Mouse (Mus musculus): ENCODE measurements around the gene Vgll4. TPM values are rescaled to one million over a fixed set of nuclear protein-coding genes. Genes with fewer than 3 reads are reported as not detected.

Gene Vgll4
- total RNA-seq, 1 experiment from 2014 or later = 82.9 TPM

- ATAC-seq (ENCODE audit: extremely low read depth, insufficient number of reproducible peaks, low FRiP score, poor library complexity, severe bottlenecking) = no peak
Observed at GRCm38 (mm10) chr6:114925196-114925595, 44.6 kb downstream of the Vgll4 start.

- peak; percentile 53; the same call in 1 of the 2 replicates for ATAC-seq (ENCODE audit: extremely low read depth, insufficient number of reproducible peaks, low FRiP score, poor library complexity, severe bottlenecking)
Observed at GRCm38 (mm10) chr6:114922355-114923096, 47.3 kb downstream of the Vgll4 start.

DNA sequence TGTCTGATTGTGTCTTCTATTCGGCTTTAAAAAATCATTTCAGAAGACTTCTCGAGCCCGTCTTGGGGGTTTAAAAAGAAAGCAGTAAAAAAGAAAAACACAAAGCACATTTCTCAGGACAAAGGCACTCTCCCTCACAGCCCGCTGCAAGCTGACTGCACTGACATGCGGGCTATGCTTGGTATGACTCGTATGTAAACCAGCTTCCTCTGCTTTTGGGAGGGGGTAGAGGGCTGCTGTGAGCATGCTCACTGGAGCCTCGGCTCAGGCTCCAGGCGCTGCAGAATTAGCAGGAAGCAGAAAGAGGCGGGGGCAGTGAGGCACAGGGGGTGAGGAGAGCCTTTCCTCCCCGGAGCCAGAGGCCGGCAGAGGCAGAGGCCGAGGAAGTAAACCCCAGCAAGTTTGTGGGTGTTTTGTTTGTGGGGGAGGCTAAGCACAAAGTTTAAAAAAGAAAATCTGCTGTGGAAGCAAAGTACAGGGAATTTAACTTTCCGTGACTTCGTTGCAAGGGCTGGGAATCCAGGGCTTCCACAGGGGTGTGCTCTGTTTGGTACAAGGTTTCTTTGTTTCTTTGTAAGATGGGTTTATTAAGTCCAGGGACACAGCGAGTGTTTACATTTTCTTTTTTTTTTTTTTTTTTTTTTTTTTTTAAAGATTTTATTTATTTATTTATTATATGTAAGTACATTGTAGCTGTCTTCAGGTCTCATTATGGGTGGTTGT lies 48.0 kb downstream of the Vgll4 start:
- peak; percentile 83 for ATAC-seq (ENCODE audit: extremely low read depth, insufficient number of reproducible peaks, low FRiP score, poor library complexity, severe bottlenecking)

DNA sequence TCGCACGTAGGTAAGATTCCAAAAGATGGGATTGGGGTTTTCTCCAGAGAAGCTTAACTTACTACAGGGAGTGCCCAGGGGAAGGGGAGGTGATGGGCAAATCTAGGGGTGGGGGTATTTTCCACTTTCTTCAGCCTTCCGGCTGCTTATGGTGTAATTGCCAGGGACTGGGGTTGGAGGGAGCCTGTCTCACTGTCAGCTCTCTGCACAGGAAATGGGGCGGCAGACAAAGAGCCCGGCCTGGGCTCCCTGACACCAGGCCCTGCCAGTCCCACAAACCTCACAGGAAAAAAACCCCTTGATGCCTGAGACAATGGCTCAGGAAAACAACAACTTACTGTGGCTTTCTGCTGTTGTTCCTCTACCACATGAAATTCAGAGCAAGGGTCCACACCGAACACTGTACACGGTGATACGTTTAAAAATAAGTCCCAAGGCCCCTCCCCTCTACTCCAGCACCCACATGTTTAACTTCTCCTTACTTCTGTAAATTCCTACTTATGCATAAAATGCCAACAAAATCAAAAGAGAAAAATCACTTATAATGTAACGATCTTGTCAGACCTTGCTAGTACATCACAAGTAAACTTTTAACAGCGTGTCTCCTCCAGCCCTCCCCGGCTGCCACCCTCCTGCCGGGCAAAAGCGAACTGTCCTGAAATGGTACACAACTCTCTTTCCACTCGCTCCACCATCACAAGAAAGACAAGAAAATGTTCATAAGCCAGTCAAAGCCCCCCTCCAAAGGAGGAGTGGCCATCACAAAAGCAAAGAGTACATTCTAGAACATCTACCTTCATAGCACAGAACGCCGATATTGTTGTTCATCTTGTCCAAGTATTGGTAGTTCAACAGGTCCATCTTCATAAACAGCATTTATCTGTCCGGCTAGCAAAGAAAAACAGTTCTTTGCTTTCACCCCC lies 49.0 kb downstream of the Vgll4 start:
- ATAC-seq (ENCODE audit: extremely low read depth, insufficient number of reproducible peaks, low FRiP score, poor library complexity, severe bottlenecking) = no peak

- ATAC-seq (ENCODE audit: extremely low read depth, insufficient number of reproducible peaks, low FRiP score, poor library complexity, severe bottlenecking) = no peak
Observed at GRCm38 (mm10) chr6:114919670-114920313, 50.0 kb downstream of the Vgll4 start.

DNA sequence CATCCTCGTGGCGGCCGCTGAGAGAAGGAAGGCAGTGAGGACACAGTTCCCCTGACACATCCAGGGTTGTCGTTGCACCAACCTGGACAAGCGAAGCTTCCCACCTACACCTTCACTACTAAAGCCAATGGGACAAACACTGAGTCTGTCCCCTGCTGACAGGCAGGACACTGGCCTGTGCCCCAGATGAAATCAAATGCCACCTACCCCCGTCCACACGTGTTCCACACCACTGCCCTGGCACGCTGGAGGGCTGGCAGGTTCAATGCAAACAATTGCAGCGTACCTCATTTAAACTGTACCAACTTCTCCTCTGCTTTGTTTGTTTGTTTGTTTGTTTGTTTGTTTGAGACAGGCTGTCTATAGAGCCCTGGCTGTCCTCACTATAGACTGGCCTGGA lies 50.8 kb downstream of the Vgll4 start:
- no peak for ATAC-seq (ENCODE audit: extremely low read depth, insufficient number of reproducible peaks, low FRiP score, poor library complexity, severe bottlenecking)

DNA sequence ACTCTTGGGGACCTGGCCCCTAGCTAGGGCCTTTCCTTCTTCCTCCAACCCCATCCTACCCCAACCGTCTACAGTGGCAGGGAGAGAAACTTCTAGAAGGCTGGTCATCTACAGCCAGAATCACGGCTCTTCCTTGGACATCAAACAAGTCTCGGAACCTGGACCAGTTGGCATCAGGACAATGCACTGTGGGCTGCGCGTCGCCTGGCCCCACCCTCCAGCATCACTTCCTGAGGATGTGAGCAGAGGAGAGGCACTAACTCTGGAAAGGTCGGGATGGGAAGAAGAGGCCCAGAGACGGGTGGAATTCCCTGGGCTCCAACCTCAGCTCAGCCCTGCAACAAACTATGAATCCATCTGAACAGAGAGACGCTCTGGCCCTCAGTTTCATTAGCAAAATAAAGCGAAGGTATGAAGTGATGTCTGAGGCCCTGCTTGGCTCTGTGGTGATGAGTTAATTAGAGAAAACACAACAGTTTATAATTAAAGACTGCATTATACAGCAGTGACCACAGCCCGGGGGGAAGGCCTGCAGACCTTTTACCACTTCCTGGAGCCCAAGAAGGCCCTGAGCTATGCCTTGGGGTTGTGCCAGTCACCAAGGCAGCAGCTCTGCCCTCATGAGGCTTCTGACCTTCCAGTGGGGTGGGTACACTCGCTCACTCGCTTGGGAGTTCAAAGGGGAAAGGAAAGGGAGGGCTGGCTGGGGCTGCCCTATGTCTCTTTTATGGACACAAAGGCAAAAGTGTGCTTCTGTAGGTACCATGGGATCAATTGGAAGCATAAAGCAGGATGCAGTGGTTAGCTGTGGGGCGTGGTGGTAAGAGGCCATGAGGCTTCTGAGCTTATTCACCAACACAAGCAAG lies 51.8 kb downstream of the Vgll4 start:
- no peak for ATAC-seq (ENCODE audit: extremely low read depth, insufficient number of reproducible peaks, low FRiP score, poor library complexity, severe bottlenecking)

DNA sequence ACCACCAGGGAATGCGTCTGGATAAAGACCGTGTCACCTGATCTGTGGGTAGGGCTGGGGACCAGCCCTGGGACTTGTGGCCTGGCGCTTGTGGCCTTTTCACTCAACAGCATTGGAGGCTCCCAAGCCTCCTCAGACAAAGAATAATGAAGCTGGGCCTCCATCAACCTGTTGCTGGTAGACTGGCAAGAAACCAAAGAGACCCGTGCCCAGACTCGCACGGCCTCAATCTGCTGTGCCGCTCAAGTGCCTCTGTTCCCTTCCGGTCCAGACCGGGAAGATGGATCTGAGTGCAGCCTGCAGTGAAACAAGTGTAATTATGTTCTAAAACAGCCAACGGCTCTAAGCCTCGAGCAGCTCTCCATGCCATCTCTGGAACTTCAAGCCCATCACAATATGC lies 52.7 kb downstream of the Vgll4 start:
- no peak for ATAC-seq (ENCODE audit: extremely low read depth, insufficient number of reproducible peaks, low FRiP score, poor library complexity, severe bottlenecking)

DNA sequence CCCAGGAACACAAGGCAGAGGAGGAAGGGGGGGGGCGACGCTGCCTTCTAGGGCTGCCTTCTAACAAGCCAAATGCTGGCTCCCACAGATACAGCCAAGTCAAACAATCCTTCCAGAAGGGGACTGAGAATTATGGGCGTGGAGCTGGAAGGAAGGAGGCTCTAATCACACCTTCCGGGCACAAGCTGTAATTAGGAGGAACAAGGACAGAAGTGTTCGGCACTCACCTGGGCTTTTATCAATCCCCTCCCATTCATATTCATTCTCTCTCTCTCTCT lies 53.1 kb downstream of the Vgll4 start:
- ATAC-seq (ENCODE audit: extremely low read depth, insufficient number of reproducible peaks, low FRiP score, poor library complexity, severe bottlenecking) = no peak

DNA sequence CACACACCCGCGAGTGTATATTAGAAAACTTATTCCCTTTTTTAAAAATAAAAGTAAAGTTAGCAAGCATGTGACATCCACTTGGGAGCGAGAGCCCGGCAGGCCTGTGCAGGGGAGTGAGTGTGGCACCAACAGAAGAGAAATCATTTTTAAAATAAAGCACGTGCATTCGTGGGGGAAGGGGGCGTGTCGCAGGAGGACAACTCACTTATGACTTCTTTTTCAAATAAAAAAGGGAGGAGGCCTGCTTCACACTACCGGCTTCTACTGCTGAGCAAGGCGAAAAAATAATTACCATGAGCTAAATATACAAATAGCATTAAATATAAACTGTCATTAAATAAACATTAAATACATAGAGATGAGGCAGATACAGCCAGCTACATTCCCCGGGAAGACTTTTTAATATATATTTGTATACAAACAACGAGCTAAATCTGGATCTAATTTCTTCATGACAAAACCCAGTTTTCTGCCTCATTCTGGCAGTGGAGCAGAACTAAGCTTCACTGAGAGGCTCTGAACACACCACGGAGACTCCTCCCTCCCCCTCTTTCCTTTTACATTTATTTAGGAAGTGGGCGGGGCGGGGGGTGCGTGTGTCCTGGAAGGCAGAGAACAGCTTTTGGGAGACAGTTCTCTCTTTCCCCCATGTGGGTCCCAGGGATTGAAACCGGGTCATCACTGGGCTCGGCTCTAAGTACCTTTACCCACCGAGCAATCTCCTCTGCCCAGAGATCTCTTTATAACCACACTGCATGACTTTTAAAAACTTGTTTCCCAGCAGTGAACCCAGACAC lies 53.7 kb downstream of the Vgll4 start:
- ATAC-seq (ENCODE audit: extremely low read depth, insufficient number of reproducible peaks, low FRiP score, poor library complexity, severe bottlenecking) = peak; percentile 35; the same call in 1 of the 2 replicates

- ATAC-seq (ENCODE audit: extremely low read depth, insufficient number of reproducible peaks, low FRiP score, poor library complexity, severe bottlenecking) = no peak
Observed at GRCm38 (mm10) chr6:114914041-114914716, 55.6 kb downstream of the Vgll4 start.

DNA sequence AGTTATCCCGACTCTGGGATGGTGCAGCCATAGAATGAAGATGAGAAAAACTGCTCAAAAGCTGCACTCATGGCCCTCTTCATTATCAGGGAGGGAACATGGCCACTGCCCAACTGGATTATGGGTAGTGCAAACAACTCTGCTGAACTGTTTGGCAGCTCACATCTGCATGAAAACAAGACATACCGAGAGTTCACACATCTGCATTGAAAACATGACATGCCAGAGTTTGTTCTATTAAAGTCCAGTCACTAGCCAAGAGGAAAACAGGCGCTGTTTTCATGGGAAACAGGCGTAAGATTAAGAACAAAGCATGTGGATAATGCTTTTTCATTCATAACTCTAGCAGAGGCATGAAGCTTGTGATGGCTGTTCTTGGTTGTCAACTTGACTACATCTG lies 56.7 kb downstream of the Vgll4 start:
- no peak for ATAC-seq (ENCODE audit: extremely low read depth, insufficient number of reproducible peaks, low FRiP score, poor library complexity, severe bottlenecking)

DNA sequence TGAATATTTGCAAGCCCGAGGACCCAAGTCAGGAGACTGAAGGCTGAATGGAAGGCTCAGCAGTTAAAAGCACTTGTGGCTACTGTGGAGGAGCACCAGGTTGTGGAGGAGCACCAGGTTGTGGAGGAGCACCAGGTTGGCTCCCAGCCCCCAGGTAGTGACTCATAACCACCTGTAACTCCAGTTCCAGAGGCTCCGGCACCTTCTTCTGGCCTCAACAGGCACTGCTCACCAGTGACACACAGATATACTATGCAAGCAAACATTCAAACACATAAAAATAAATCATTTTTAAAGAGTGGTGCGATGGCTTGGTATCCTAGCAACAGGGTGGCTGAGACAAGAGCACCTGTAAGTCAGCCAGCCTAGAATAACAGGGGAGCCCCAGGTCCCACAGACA lies 58.3 kb downstream of the Vgll4 start:
- ATAC-seq (ENCODE audit: extremely low read depth, insufficient number of reproducible peaks, low FRiP score, poor library complexity, severe bottlenecking) = no peak

- ATAC-seq (ENCODE audit: extremely low read depth, insufficient number of reproducible peaks, low FRiP score, poor library complexity, severe bottlenecking) = no peak
Observed at GRCm38 (mm10) chr6:114909801-114910200, 60.0 kb downstream of the Vgll4 start.

DNA sequence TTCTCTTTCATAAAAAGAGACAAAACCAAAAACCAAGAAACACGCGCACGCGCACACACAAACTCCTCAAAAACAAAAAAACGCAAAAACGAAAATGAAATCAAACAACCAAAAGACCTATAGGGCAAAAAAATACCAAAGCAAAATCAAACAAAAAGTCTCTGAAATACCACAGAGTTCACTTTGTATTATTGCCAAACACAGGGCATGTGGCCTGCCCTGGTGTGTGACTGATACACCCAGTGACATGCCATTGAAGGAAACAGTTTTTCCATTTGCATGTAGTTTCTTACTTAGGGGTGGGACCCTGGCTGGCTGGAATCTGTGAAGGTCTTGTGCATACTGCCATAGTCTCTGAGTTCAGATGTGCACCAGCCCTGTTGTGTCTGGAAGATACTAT lies 62.3 kb downstream of the Vgll4 start:
- no peak for ATAC-seq (ENCODE audit: extremely low read depth, insufficient number of reproducible peaks, low FRiP score, poor library complexity, severe bottlenecking)

GRCm38 (mm10) chr6:114906209-114906608 lies 63.6 kb downstream of the Vgll4 start:
- no peak for ATAC-seq (ENCODE audit: extremely low read depth, insufficient number of reproducible peaks, low FRiP score, poor library complexity, severe bottlenecking)

All from neutrophil, adult 5-6 weeks (primary cell).